Mouse (Mus musculus) spleen, adult 2 months (tissue): ENCODE measurements around the gene Coro1b.

ENCODE experiments used
- CTCF ChIP-seq: fragments of 200-500 bp; IDR thresholded peaks from 2 replicates; pipeline ENCODE4 v1.5.1; 2011; ENCODE audit warnings: mild to moderate bottlenecking, inconsistent platforms; ENCODE audit not compliant: insufficient read depth, insufficient read length, insufficient replicate concordance; ENCODE audit errors: extremely low read depth
- POLR2A ChIP-seq: fragments of 200-500 bp; IDR thresholded peaks from 2 replicates; pipeline ENCODE4 v1.6.1; 2011; ENCODE audit warnings: low read depth, low read length, inconsistent platforms

DNA sequence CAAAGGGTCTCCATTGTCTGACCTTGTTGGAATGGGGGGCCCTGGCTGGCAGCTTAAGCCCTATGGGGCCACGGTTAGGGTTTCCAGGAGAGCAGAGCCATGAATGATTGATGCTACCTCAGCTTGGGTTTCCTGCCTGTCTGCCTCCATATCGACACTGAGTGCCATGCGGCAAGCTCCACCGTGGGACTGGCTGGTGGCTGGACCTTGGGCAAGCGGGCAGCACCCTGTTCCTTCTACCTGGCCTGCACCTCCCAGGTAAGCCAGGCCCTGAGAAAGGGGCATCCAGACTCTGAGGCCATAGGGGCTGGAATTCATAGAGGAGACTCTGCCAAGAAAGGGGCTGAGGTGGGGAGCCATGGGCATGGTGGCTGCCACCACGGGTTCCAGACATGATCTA is 8.3 kb upstream of the Coro1b start:
- TF ChIP-seq CTCF (no peak), POLR2A (no peak)
